Mouse (Mus musculus) natural killer cell, adult 2 months (primary cell): ENCODE results near the gene Nup107.

ENCODE experiments used
- DNase-seq, 2 experiments: peaks; one replicate each; pipeline ENCODE4 v3.0.0; 2022; ENCODE audit warnings: low spot score in 2 of 2

Nup107 gene

GRCm38 (mm10) chr10:117777501-117778327, 14.8 kb downstream of the Nup107 start:
- DNase-seq: no peak

- DNase-seq: no peak
Observed at GRCm38 (mm10) chr10:117777103-117777470, 15.4 kb downstream of the Nup107 start.

DNA sequence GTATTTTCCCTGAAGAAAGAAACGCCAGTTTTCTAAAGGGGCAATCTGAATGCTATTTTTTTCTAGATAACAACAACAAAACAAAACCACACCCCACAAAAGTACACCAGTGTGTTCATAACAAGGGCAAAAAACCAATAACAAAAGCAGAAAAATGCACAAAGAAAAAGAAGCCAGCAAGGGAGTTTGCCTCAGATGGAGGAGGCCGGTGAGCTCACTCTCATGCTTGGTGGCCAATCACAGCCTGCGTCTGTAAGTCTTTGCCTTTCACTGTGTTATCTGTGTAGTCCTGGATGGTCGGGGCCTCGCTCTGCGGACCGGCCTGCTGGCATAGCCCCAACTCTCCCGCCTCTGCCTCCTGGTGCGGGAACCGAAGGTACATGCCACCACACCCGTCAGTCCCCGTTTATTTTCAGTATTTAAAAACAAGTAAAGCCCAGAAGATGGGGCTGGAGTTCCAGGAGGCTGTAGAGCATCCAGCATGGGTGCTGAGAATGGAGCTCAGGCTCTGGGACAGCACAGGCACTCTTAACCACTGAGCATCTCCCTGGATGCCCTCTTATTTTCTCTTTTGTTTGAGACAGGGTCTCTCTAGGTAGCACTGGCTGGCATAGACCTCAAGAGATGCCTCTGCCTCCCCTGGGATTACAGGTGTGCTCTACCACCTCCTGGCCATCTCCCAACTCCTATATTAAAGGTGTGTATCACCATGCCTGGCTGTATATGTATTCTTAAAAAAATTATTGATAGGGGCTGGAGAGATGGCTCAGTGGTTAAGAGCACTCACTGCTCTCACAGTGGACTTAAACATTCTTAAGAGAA, 16.0 kb downstream of the Nup107 start:
- no peak for DNase-seq

- DNase-seq: no peak
Observed at GRCm38 (mm10) chr10:117775401-117776144, 16.9 kb downstream of the Nup107 start.

- no peak for DNase-seq
Observed at GRCm38 (mm10) chr10:117774817-117775120, 17.7 kb downstream of the Nup107 start.

DNA sequence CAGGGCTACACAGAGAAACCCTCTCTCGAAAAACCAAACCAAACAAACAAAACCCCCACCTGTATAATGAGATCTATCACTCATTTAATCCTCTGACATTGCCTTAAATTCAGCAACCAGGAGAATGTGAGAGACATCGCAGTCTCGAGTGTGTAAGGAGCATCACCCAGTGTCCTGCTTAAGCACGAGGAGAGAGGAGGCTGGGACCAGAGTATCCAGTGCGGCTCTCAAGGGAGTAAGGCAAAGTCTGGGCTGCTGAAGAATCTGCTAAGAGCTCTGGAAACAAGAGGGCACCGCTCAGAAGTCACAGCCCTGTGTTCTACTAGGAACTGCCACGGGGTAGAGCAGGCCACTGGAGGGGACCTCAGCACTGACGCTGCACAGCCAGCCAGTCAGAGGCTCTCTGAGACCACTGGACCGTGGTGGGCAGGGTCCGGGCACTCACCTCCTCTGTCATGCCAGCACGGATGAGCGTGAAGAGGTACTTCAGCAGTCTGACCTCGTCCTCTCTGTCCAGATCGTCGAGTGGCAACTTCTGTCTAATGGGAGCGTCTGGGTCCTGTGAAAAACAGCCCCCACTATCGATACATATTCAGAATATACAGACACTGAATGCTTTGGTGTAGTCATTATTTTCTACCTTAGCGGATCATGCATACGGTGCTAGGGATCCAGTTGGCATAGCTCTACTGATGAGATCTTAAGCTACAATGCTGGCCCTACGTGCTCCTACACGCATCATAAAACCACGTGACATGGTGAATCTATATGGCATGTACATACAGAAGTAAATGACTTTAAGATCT, 18.3 kb downstream of the Nup107 start:
- no peak for DNase-seq

GRCm38 (mm10) chr10:117773106-117773720, 19.3 kb downstream of the Nup107 start:
- no peak for DNase-seq

- DNase-seq: no peak
Observed at GRCm38 (mm10) chr10:117772364-117773105, 20.0 kb downstream of the Nup107 start.

DNA sequence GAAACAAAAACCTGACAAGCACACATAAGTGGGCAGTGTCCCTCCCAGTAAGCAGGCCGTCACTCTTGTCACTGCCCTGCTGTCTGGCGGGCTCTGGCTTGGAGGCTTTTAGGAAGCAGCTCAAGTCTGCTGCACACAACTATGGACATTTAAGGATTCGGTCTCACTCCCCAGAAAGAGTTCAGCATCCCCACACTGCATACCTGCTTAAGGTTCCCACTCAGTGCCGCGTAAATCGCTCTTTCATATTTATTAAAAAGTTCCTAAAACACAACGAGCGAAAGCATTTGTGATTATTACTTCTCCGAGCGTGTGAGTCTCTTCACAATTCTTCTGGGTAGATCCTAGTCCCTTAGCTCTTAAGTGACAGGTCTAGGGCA, 21.4 kb downstream of the Nup107 start:
- DNase-seq: no peak

GRCm38 (mm10) chr10:117770286-117771130, 22.0 kb downstream of the Nup107 start:
- no peak for DNase-seq

DNA sequence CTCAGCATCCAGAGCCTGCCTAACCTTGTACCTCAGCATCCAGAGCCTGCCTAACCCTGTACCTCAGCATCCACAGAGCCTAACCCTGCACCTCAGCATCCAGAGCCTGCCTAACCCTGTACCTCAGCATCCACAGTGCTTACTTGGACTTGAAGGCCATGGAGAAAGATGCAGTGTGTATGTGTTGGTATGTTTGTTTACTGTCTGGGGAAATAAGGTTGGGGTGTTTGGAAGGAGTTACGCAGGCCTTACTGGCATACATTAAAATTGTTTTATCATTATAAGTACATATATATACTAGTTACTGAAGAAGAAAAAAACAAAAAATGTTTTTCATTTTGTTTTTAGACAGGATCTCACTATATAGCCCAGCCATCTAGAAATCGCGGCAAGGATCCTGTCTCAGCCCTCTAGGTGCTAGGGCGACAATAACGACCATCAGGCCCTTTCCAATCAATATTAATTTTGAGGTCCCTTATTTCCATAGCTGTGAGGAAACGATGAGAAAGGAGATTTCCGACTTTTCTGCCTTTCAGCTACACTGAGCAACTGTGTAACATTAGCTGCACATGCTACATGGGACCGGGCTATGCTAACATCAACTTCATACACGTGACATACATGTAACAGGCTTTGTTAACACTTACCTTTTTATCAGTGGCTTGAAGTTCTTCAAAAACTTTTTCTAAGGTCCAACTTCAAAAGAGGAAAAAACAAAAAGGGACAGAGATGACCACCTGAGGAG, 22.8 kb downstream of the Nup107 start:
- no peak for DNase-seq

GRCm38 (mm10) chr10:117768141-117768440, 24.4 kb downstream of the Nup107 start:
- DNase-seq: no peak

DNA sequence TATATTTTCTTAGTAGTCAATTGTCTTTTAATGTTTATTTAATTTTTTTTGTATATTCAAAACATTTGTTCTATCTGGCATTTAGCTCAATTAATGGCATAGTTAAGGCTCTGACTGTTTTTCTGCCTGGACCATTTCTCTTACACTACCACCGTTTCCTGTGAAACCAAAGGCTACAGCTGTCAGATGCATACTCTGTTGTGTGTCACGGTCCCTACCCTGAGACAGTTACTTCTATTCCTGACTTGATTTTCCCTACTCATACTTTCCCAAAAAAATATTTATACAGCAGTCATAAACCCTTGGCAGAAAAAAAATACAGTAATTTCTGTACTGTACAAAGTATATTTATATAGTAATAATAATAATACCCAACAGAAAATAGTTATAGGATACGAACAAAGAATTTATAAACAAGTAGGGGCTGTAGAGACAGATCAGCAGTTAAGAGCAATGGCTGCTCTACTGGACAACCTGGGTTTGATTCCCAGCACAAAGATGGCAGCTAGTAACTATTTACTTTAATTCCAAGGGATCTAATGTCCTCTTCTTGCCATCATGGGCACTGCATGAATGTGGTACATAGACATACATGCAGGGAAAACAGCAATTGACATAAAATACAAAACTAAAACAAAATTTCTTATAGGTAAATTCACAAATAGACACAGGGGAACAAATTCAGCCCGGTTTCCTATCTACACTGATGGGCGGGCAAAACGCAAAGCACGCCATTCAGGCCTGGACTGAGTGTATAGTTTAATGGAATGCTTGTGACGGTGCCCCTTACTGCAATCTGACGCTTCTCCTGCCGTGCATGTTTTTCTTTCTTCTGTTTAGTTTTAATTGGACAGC, 25.0 kb downstream of the Nup107 start:
- DNase-seq: no peak

- DNase-seq: no peak
Observed at GRCm38 (mm10) chr10:117766896-117767160, 25.7 kb downstream of the Nup107 start.

GRCm38 (mm10) chr10:117766111-117766895, 26.2 kb downstream of the Nup107 start:
- DNase-seq: no peak

DNA sequence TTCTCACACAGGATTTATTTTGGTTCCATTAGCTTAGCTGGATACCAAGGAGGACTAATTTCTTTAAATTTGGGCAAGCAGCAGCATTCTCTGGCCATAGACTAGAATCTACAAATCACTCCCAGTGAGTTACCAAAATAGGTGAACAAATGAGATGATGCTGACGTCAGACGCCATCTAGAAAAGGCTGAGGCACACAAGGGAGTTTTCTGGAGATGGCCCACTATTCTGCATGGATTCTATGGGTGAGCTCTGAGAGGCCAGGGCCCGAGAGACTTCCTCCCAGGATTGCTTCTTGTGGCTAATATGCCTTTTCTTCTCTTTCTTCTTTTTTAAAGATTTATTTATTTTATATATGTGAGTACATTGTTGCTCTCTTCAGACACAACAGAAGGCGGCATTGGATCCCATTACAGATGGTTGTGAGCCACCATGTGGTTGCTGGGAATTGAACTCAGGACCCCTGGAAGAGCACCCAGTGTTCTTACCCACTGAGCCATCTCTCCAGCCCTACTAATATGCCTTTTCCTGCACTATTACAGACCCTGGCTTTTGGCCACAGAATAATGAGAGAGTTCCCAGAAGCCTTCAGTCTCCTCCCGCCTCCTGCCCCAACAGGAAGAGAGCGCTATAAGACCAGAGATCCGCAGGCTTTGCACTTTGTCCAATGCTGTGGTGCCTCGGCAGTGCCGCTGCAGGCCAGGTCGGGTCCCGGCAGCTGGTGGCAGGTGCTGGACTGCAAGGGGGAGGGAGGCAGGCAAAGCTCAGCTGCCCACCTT, 27.2 kb downstream of the Nup107 start:
- DNase-seq: no peak

DNA sequence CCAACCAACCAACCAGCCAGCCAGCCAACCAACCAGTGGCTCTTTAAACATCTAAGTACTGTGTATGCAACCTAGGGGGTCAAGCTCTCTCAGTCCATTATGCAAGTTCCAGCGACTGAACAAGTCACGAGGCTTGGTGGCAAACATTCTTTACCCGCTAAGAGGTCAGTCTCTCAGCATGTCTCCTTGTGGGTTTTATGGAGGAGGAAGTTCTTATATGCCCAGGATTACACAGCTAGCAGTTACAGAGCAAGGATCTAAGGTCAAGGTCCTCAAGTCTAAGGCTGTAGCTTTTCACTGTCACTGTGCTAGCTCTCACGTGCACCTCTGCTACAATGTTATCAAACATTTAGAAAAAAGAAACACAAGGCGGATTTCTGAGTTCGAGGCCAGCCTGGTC, 27.9 kb downstream of the Nup107 start:
- DNase-seq: no peak
